Mouse (Mus musculus) heart, adult 2 months (tissue): ENCODE measurements around the gene Stk4.

ENCODE experiments used
- CTCF ChIP-seq: fragments of 200-600 bp; IDR thresholded peaks from 2 replicates; pipeline ENCODE4 v1.8.1; 2022; ENCODE audit warnings: antibody characterized with exemption, mild to moderate bottlenecking, moderate library complexity
- POLR2A ChIP-seq: fragments of 200-500 bp; IDR thresholded peaks from 2 replicates; pipeline ENCODE4 v1.6.1; 2011; ENCODE audit warnings: mild to moderate bottlenecking, low read depth, low read length, control low read depth; ENCODE audit not compliant: insufficient read depth

DNA sequence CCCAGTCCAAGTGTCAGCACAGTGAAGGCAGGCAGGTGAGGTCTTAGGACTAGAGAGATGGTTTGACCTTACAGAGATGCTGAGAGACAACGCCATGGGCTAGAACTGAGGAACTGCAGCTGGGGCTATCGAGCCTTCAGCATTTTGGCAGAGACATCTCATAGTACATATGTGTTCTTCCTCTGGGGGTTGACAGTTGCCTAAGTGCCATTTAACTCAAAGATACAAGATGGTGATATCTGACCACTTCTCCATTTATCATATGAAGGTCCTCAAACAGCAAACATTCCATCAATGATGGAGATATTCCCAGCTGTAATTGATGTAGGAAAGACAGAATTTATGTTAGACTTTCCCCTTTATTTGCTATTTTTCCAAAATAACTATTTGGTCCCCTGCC lies 57.2 kb downstream of the Stk4 start:
- TF ChIP-seq CTCF, result no peak
- no peak for TF ChIP-seq POLR2A
